Mouse (Mus musculus) Patski (cell line): Measurements from ENCODE around the gene Fbxl16. TPM values are rescaled to one million over a fixed set of nuclear protein-coding genes. Genes with fewer than 3 reads are reported as not detected.
A peak's percentile ranks its signal among the peaks of the same experiment; 100 is the strongest.

Experiments used
- ATAC-seq: fragments of 100-300 bp; one replicate; pipeline ENCODE4 v1.8.0; 2021
- CTCF ChIA-PET: fragments of 350-600 bp; sonication (Branson Sonifier 250); formaldehyde crosslinking; loops from one replicate; lab custom pipeline; 2022; ENCODE audit warnings: inconsistent platforms; lab: Charles Lee
- POLR2A ChIA-PET: fragments of 350-600 bp; sonication (Branson Sonifier 250); formaldehyde crosslinking; loops from one replicate; lab custom pipeline; 2022; ENCODE audit warnings: antibody characterized with exemption, inconsistent platforms; lab: Charles Lee
- DNase-seq: peaks from one replicate; pipeline ENCODE4 v3.0.0-alpha.2; 2011; ENCODE audit warnings: low read depth, low spot score
- H3K27me3 ChIP-seq: fragments of 371-371 bp; one replicate; pipeline ENCODE4 v1.5.1; 2021
- CTCF ChIP-seq: fragments of 100-300 bp; IDR thresholded peaks from one replicate; pipeline ENCODE4 v1.5.1; 2021
- in situ Hi-C: fragments of 300-500 bp; cut with MboI; formaldehyde crosslinking; loops from 3 replicates; pipeline ENCODE4 v1.11.1; 2018; ENCODE audit warnings: low pct_unique_long_range_greater_than_20kb, mixed read lengths
- polyA plus RNA-seq: library from polyadenylated mRNA; unstranded; gene quantifications from one replicate; pipeline ENCODE4 v1.2.3, GENCODE M21; 2021

The Fbxl16 gene
- polyA plus RNA-seq: 4.0 TPM

- H3K27me3 ChIP-seq: peaks cover 11% of the 10 kb centered on the region
- TF ChIP-seq CTCF: no peak
- DNase-seq (no peak), ATAC-seq (peak; percentile 41)
- CTCF ChIA-PET: no interaction called here
- POLR2A ChIA-PET: interaction anchor here (1.4 to 1.5 kb wide), 2 partner anchors 12 to 24 kb away, joined by 4 read pairs; partner anchors contain the start of genes Metrn and Stub1
- in situ Hi-C loops: no loop called here
Measured at GRCm38 (mm10) chr17:25808789-25809605, at the start of gene Fbxl16. Gene Fbxl16, plus strand, starts transcription at chr17:25809085.

GRCm38 (mm10) chr17:25760148-25760547 is 48.7 kb upstream of the Fbxl16 start:
- in situ Hi-C loops: no loop called here
- ATAC-seq: no peak
- H3K27me3 ChIP-seq: no peaks in the 10 kb centered on the region
- TF ChIP-seq CTCF: no peak
- ChIA-PET CTCF (interaction anchor here (1.1 to 1.9 kb wide), 2 partner anchors 20 to 41 kb away, joined by 3 to 6 read pairs; no protein-coding TSS in a partner anchor), POLR2A (no interaction called here)
- DNase-seq: no peak

- no peaks in the 10 kb centered on the region for H3K27me3 ChIP-seq
- DNase-seq (no peak), ATAC-seq (no peak)
- CTCF ChIA-PET: interaction anchor here (1.9 kb wide), 1 partner anchor 40 kb away, joined by 6 read pairs; no protein-coding TSS in a partner anchor
- in situ Hi-C loops: no loop called here
- TF ChIP-seq CTCF: no peak
- POLR2A ChIA-PET: no interaction called here
Measured at GRCm38 (mm10) chr17:25761561-25761970, 47.3 kb upstream of the Fbxl16 start.

GRCm38 (mm10) chr17:25762591-25762990 is 46.3 kb upstream of the Fbxl16 start:
- in situ Hi-C loops: no loop called here
- ATAC-seq (no peak), DNase-seq (no peak)
- no peaks in the 10 kb centered on the region for H3K27me3 ChIP-seq
- CTCF ChIA-PET: interaction anchor here (1.2 kb wide), 1 partner anchor 40 kb away, joined by 4 read pairs; no protein-coding TSS in a partner anchor
- POLR2A ChIA-PET: no interaction called here
- no peak for TF ChIP-seq CTCF

GRCm38 (mm10) chr17:25765886-25766285 is 43.0 kb upstream of the Fbxl16 start:
- no peak for ATAC-seq
- no peaks in the 10 kb centered on the region for H3K27me3 ChIP-seq
- in situ Hi-C loops: loop anchor here (5.0 kb wide), 2 partner anchors 34 to 36 kb away; no protein-coding TSS in a partner anchor
- POLR2A ChIA-PET: no interaction called here
- CTCF ChIA-PET: no interaction called here
- TF ChIP-seq CTCF: no peak
- DNase-seq: no peak

- ChIA-PET POLR2A (no interaction called here), CTCF (no interaction called here)
- H3K27me3 ChIP-seq: no peaks in the 10 kb centered on the region
- ATAC-seq: no peak
- DNase-seq: no peak
- TF ChIP-seq CTCF: no peak
- in situ Hi-C loops: loop anchor here (5.0 kb wide), 2 partner anchors 33 to 37 kb away; no protein-coding TSS in a partner anchor
Measured at GRCm38 (mm10) chr17:25769331-25769730, 39.6 kb upstream of the Fbxl16 start.

GRCm38 (mm10) chr17:25773549-25774120 is 35.2 kb upstream of the Fbxl16 start, which contains the start of gene Narfl:
Gene Narfl, plus strand, starts transcription at chr17:25773776.
- in situ Hi-C loops: no loop called here
- ChIA-PET POLR2A (interaction anchor here (0.7 to 2.1 kb wide), 3 partner anchors 13 to 30 kb away, joined by 3 to 5 read pairs (median 4); no protein-coding TSS in a partner anchor), CTCF (interaction anchor here (0.8 to 2.7 kb wide), 3 partner anchors 23 to 41 kb away, joined by 3 to 11 read pairs (median 3); partner anchors contain the start of gene Metrn)
- H3K27me3 ChIP-seq: no peaks in the 10 kb centered on the region
- DNase-seq: peak; percentile 84
- peak; percentile 63 for ATAC-seq
- TF ChIP-seq CTCF: no peak

GRCm38 (mm10) chr17:25775318-25776062 is 33.4 kb upstream of the Fbxl16 start:
- ATAC-seq (no peak), DNase-seq (no peak)
- in situ Hi-C loops: no loop called here
- ChIA-PET POLR2A (no interaction called here), CTCF (interaction anchor here (2.7 kb wide), 1 partner anchor 26 kb away, joined by 11 read pairs; no protein-coding TSS in a partner anchor)
- no peak for TF ChIP-seq CTCF
- no peaks in the 10 kb centered on the region for H3K27me3 ChIP-seq

GRCm38 (mm10) chr17:25777948-25778347 is 30.9 kb upstream of the Fbxl16 start:
- ChIA-PET POLR2A (interaction anchor here (1.0 kb wide), 1 partner anchor 15 kb away, joined by 3 read pairs; the partner anchor contains the start of gene Fam173a), CTCF (no interaction called here)
- ATAC-seq: no peak
- no peak for TF ChIP-seq CTCF
- H3K27me3 ChIP-seq: no peaks in the 10 kb centered on the region
- in situ Hi-C loops: no loop called here
- DNase-seq: no peak

- H3K27me3 ChIP-seq: no peaks in the 10 kb centered on the region
- in situ Hi-C loops: no loop called here
- TF ChIP-seq CTCF: no peak
- ChIA-PET CTCF (interaction anchor here (1.1 kb wide), 1 partner anchor 19 kb away, joined by 3 read pairs; no protein-coding TSS in a partner anchor), POLR2A (interaction anchor here (1.2 kb wide), 1 partner anchor 54 kb away, joined by 3 read pairs; no protein-coding TSS in a partner anchor)
- DNase-seq (no peak), ATAC-seq (no peak)
Measured at GRCm38 (mm10) chr17:25781339-25781738, 27.5 kb upstream of the Fbxl16 start.
